Mouse (Mus musculus) neural tube, embryonic 14.5 days (tissue): ENCODE results near the gene Tmem88. TPM values are rescaled to one million over a fixed set of nuclear protein-coding genes. Genes with fewer than 3 reads are reported as not detected.

Experiments used
- ATAC-seq: fragments of 200-750 bp; cut with Nextera tagmentation; 2 replicates; pipeline ENCODE4 v1.8.0; 2017; ENCODE audit warnings: low read depth, mild to moderate bottlenecking, moderate TSS enrichment, moderate library complexity
- H3K27ac ChIP-seq: fragments of 300-500 bp; sonication (generic); 2 replicates; pipeline ENCODE4 v1.5.1; 2014; ENCODE audit warnings: low read depth, mild to moderate bottlenecking, control low read depth, low read length, moderate library complexity, mixed read lengths
- H3K27me3 ChIP-seq: fragments of 300-500 bp; sonication (generic); 2 replicates; pipeline ENCODE4 v1.6.1; 2014; ENCODE audit warnings: low read length; ENCODE audit not compliant: control insufficient read depth, insufficient read depth
- H3K36me3 ChIP-seq: fragments of 300-500 bp; sonication (generic); 2 replicates; pipeline ENCODE4 v1.6.1; 2014; ENCODE audit warnings: low read length, mixed read lengths; ENCODE audit not compliant: control insufficient read depth, insufficient read depth
- H3K4me1 ChIP-seq: fragments of 300-500 bp; sonication (generic); 2 replicates; pipeline ENCODE4 v1.6.1; 2014; ENCODE audit warnings: low read length; ENCODE audit not compliant: control insufficient read depth, insufficient read depth
- H3K4me2 ChIP-seq: fragments of 300-500 bp; sonication (generic); 2 replicates; pipeline ENCODE4 v1.6.1; 2014; ENCODE audit warnings: mild to moderate bottlenecking, low read depth, low read length, control low read depth
- H3K4me3 ChIP-seq: fragments of 300-500 bp; sonication (generic); 2 replicates; pipeline ENCODE4 v1.5.1; 2014; ENCODE audit warnings: low read depth, low read length, control low read depth, mixed read lengths
- H3K9ac ChIP-seq: fragments of 300-500 bp; sonication (generic); replicated peaks from 2 replicates; pipeline ENCODE4 v1.6.1; 2014; ENCODE audit warnings: low read depth, mild to moderate bottlenecking, control low read depth, low read length, mixed read lengths
- H3K9me3 ChIP-seq: fragments of 300-500 bp; sonication (generic); 2 replicates; pipeline ENCODE4 v1.6.1; 2016; ENCODE audit warnings: low read length; ENCODE audit not compliant: control insufficient read depth
- WGBS: fragments of 180-500 bp; shearing (Covaris S2); extraction: QIAGEN DNeasy Blood & Tissue Kit; methylation state at CpG from one replicate; pipeline ENCODE4 v1.1.7; 2014; 5-methylcytosine and 5-hydroxymethylcytosine counted together
- polyA plus RNA-seq: library from polyadenylated mRNA; unstranded; fragments of >200 nt; fragmentation: Nextera tagmentation; extraction: Ambion mirVana; gene quantifications from 2 replicates; pipeline ENCODE4 v1.2.1, GENCODE M21; 2014

Tmem88 gene
- polyA plus RNA-seq, 1 experiment from 2014 or later = 2.3 TPM

- H3K9ac ChIP-seq = no peak overlapping the region
- ATAC-seq = no peak
- no peak overlapping the region for H3K4me3 ChIP-seq
- no peaks in the 10 kb centered on the region for H3K27me3 ChIP-seq
- 0 out of 2 replicates have a peak, but pooled peaks cover 3% of the 10 kb centered on the region for H3K4me1 ChIP-seq
- no peaks in the 10 kb centered on the region for H3K9me3 ChIP-seq
- no peak overlapping the region for H3K4me2 ChIP-seq
- no peak overlapping the region for H3K27ac ChIP-seq
- 90% methylated on average over 12 of the region's 12 CpGs for WGBS
- H3K36me3 ChIP-seq = peaks cover 68% of the 10 kb centered on the region
Observed at GRCm38 (mm10) chr11:69401987-69402386, 4.0 kb upstream of the Tmem88 start.

GRCm38 (mm10) chr11:69401210-69401637 is 3.2 kb upstream of the Tmem88 start:
- no peaks in the 10 kb centered on the region for H3K27me3 ChIP-seq
- peak; percentile 76 for ATAC-seq
- no peak overlapping the region for H3K9ac ChIP-seq
- H3K4me1 ChIP-seq = 0 out of 2 replicates have a peak, but pooled peaks cover 7% of the 10 kb centered on the region
- peaks cover 61% of the 10 kb centered on the region for H3K36me3 ChIP-seq
- no peak overlapping the region for H3K4me3 ChIP-seq
- no peak overlapping the region for H3K4me2 ChIP-seq
- 13% methylated on average over 22 of the region's 22 CpGs for WGBS
- H3K27ac ChIP-seq = no peak overlapping the region
- H3K9me3 ChIP-seq = no peaks in the 10 kb centered on the region

- Histone ChIP-seq H3K9ac (no peak overlapping the region), H3K27ac (no peak overlapping the region), H3K4me3 (no peak overlapping the region), H3K9me3 (no peaks in the 10 kb centered on the region), H3K4me1 (0 out of 2 replicates have a peak, but pooled peaks cover 7% of the 10 kb centered on the region), H3K27me3 (no peaks in the 10 kb centered on the region), H3K36me3 (peaks cover 51% of the 10 kb centered on the region), H3K4me2 (no peak overlapping the region)
- WGBS = 78% methylated on average over 25 of the region's 25 CpGs
- no peak for ATAC-seq
Observed at GRCm38 (mm10) chr11:69400083-69400850, 2.2 kb upstream of the Tmem88 start.

GRCm38 (mm10) chr11:69399201-69400082 is 1.4 kb upstream of the Tmem88 start:
- no peak overlapping the region for H3K4me2 ChIP-seq
- WGBS = 20% methylated on average over 65 of the region's 66 CpGs
- H3K36me3 ChIP-seq = peaks cover 44% of the 10 kb centered on the region
- no peak overlapping the region for H3K9ac ChIP-seq
- peaks cover 8% of the 10 kb centered on the region; the same call in 1 of the 2 replicates for H3K4me1 ChIP-seq
- H3K27me3 ChIP-seq = no peaks in the 10 kb centered on the region
- no peak for ATAC-seq
- H3K4me3 ChIP-seq = no peak overlapping the region
- no peaks in the 10 kb centered on the region for H3K9me3 ChIP-seq
- no peak overlapping the region for H3K27ac ChIP-seq

- peaks cover 36% of the 10 kb centered on the region for H3K36me3 ChIP-seq
- no peak overlapping the region for H3K4me3 ChIP-seq
- peaks cover 11% of the 10 kb centered on the region; the same call in 1 of the 2 replicates for H3K4me1 ChIP-seq
- no peaks in the 10 kb centered on the region for H3K27me3 ChIP-seq
- no peak overlapping the region for H3K9ac ChIP-seq
- H3K4me2 ChIP-seq = no peak overlapping the region
- ATAC-seq = no peak
- WGBS = 25% methylated on average over 21 of the region's 21 CpGs
- no peak overlapping the region for H3K27ac ChIP-seq
- no peaks in the 10 kb centered on the region for H3K9me3 ChIP-seq
Observed at GRCm38 (mm10) chr11:69398486-69399200, 609 bp upstream of the Tmem88 start.

GRCm38 (mm10) chr11:69397581-69398057 is 415 bp downstream of the Tmem88 start:
- Histone ChIP-seq H3K9ac (0 out of 2 replicates have a peak overlapping the region, but pooled peaks have one; percentile 22), H3K36me3 (peaks cover 30% of the 10 kb centered on the region)

GRCm38 (mm10) chr11:69396772-69397171 is 1.3 kb downstream of the Tmem88 start:
- ATAC-seq = no peak
- peaks cover 21% of the 10 kb centered on the region for H3K36me3 ChIP-seq
- H3K9ac ChIP-seq = peak overlapping the region; percentile 16; the same call in 1 of the 2 replicates
- H3K4me2 ChIP-seq = peak overlapping the region; percentile 88
- H3K9me3 ChIP-seq = no peaks in the 10 kb centered on the region
- peaks cover 11% of the 10 kb centered on the region; the same call in 1 of the 2 replicates for H3K4me1 ChIP-seq
- no peak overlapping the region for H3K27ac ChIP-seq
- no peaks in the 10 kb centered on the region for H3K27me3 ChIP-seq
- H3K4me3 ChIP-seq = peak overlapping the region; percentile 64
- 25% methylated on average over 11 of the region's 11 CpGs for WGBS

More at GRCm38 (mm10) chr11:69397581-69398057, 415 bp downstream of the Tmem88 start:
- Histone ChIP-seq H3K4me1 (peaks cover 11% of the 10 kb centered on the region; the same call in 1 of the 2 replicates), H3K27ac (0 out of 2 replicates have a peak overlapping the region, but pooled peaks have one; percentile 12), H3K4me3 (0 out of 2 replicates have a peak overlapping the region, but pooled peaks have one; percentile 1), H3K4me2 (no peak overlapping the region; the same call in 1 of the 2 replicates), H3K9me3 (no peaks in the 10 kb centered on the region), H3K27me3 (no peaks in the 10 kb centered on the region)
- 13% methylated on average over 24 of the region's 24 CpGs for WGBS
- ATAC-seq = no peak

- Histone ChIP-seq H3K4me2 (peak overlapping the region; percentile 88), H3K4me1 (peaks cover 11% of the 10 kb centered on the region; the same call in 1 of the 2 replicates), H3K36me3 (peaks cover 12% of the 10 kb centered on the region), H3K9ac (peak overlapping the region; percentile 78), H3K9me3 (no peaks in the 10 kb centered on the region), H3K4me3 (peak overlapping the region; percentile 64), H3K27ac (peak overlapping the region; percentile 99), H3K27me3 (no peaks in the 10 kb centered on the region)
- peak; percentile 91 for ATAC-seq
- WGBS = under 1% methylated on average over 48 of the region's 48 CpGs
Observed at GRCm38 (mm10) chr11:69395634-69396373, 2.2 kb downstream of the Tmem88 start.
